Mouse (Mus musculus) kidney, adult 9 months (tissue): Measurements from ENCODE around the gene Nfatc2ip.

Experiments
- DNase-seq: peaks from one replicate; pipeline ENCODE4 v3.0.0; 2022

The Nfatc2ip gene

GRCm38 (mm10) chr7:126354738-126355614, 41.6 kb downstream of the Nfatc2ip start:
- DNase-seq: no peak

- DNase-seq: no peak
Observed at GRCm38 (mm10) chr7:126353994-126354365, 42.6 kb downstream of the Nfatc2ip start.

- DNase-seq: no peak
Observed at GRCm38 (mm10) chr7:126353251-126353993, 43.1 kb downstream of the Nfatc2ip start.

GRCm38 (mm10) chr7:126351419-126351951, 45.1 kb downstream of the Nfatc2ip start:
- DNase-seq: no peak

- DNase-seq: no peak
Observed at GRCm38 (mm10) chr7:126350748-126351418, 45.7 kb downstream of the Nfatc2ip start.

- no peak for DNase-seq
Observed at GRCm38 (mm10) chr7:126348293-126348692, 48.2 kb downstream of the Nfatc2ip start.

- no peak for DNase-seq
Observed at GRCm38 (mm10) chr7:126347098-126347497, 49.4 kb downstream of the Nfatc2ip start.

GRCm38 (mm10) chr7:126345969-126346368, 50.6 kb downstream of the Nfatc2ip start:
- DNase-seq: no peak

- DNase-seq: no peak
Observed at GRCm38 (mm10) chr7:126345557-126345956, 51.0 kb downstream of the Nfatc2ip start.

GRCm38 (mm10) chr7:126340896-126341295, 55.6 kb downstream of the Nfatc2ip start:
- DNase-seq: no peak

- DNase-seq: peak; percentile 59
Observed at GRCm38 (mm10) chr7:126340206-126340618, 56.3 kb downstream of the Nfatc2ip start.

GRCm38 (mm10) chr7:126339521-126339971, 57.0 kb downstream of the Nfatc2ip start:
- no peak for DNase-seq

GRCm38 (mm10) chr7:126338906-126339305, 57.6 kb downstream of the Nfatc2ip start:
- DNase-seq: no peak

GRCm38 (mm10) chr7:126335556-126335955, 61.0 kb downstream of the Nfatc2ip start:
- no peak for DNase-seq
